ENCODE assay signal across 16 mouse cellular contexts in genomic region chr2:13176304-13176620, GRCm38 (mm10).
DNase-seq lines count a peak whose midpoint lies in the region; ATAC-seq lines count a peak whose summit lies in the region.
"Had no signal": no experiment of that assay in that cellular context is flagged by ENCODE, and none has a peak within 500 bp of the region (broad histone marks: within the 10 kb centered on the region; RNA-seq: fewer than 3 reads in every experiment).

No protein-coding gene starts in this region.

- H3K36me3 ChIP-seq in midbrain, embryonic 11.5 days (ENCODE audit: control insufficient read depth, insufficient read depth, low read length): no peaks in the 10 kb centered on the region
- H3K36me3 ChIP-seq in midbrain, embryonic 10.5 days: no peaks in the 10 kb centered on the region
- H3K36me3 ChIP-seq in hindbrain, embryonic 15.5 days: no peaks in the 10 kb centered on the region
- no peaks in the 10 kb centered on the region for H3K36me3 ChIP-seq in midbrain, embryonic 16.5 days (ENCODE audit: control insufficient read depth, insufficient read depth, low read length)
- H3K36me3 ChIP-seq: liver, embryonic 12.5 days had no signal

- no peak overlapping the region for H3K9ac ChIP-seq in midbrain, embryonic 11.5 days (ENCODE audit: low read length)
- no peak overlapping the region for H3K9ac ChIP-seq in hindbrain, embryonic 15.5 days
- peak overlapping the region; percentile 57 for H3K9ac ChIP-seq in midbrain, embryonic 16.5 days (ENCODE audit: low read depth, low read length)
- H3K9ac ChIP-seq: heart, embryonic 13.5 days; liver, embryonic 12.5 days; lung, embryonic 14.5 days had no signal

- H3K4me1 ChIP-seq in midbrain, embryonic 11.5 days (ENCODE audit: control insufficient read depth, insufficient read depth, low read length): peaks cover 9% of the 10 kb centered on the region; the same call in 1 of the 2 replicates
- peaks cover 22% of the 10 kb centered on the region for H3K4me1 ChIP-seq in midbrain, embryonic 10.5 days
- peaks cover 37% of the 10 kb centered on the region for H3K4me1 ChIP-seq in hindbrain, embryonic 15.5 days (replicated peaks)
- peaks cover 31% of the 10 kb centered on the region for H3K4me1 ChIP-seq in midbrain, embryonic 16.5 days (ENCODE audit: control insufficient read depth, insufficient read depth, low read length)
- H3K4me1 ChIP-seq: heart, embryonic 13.5 days; liver, embryonic 12.5 days had no signal

- ATAC-seq in midbrain, embryonic 11.5 days (ENCODE audit: low FRiP score): 0 out of 2 replicates have a peak, but pooled peaks have one; percentile 16
- peak; percentile 32; the same call in 1 of the 2 replicates for ATAC-seq in hindbrain, embryonic 15.5 days (ENCODE audit: low FRiP score, low read depth)
- peak; percentile 9; the same call in 1 of the 2 replicates for ATAC-seq in midbrain, embryonic 16.5 days
- ATAC-seq: liver, embryonic 12.5 days had no signal

- H3K9me3 ChIP-seq in midbrain, embryonic 11.5 days (ENCODE audit: control insufficient read depth, low read length): no peaks in the 10 kb centered on the region
- H3K9me3 ChIP-seq in midbrain, embryonic 10.5 days (replicated peaks): no peaks in the 10 kb centered on the region
- no peaks in the 10 kb centered on the region for H3K9me3 ChIP-seq in hindbrain, embryonic 15.5 days
- H3K9me3 ChIP-seq in midbrain, embryonic 16.5 days (replicated peaks; ENCODE audit: control insufficient read depth, low read length, poor library complexity, severe bottlenecking): no peaks in the 10 kb centered on the region
- H3K9me3 ChIP-seq: heart, embryonic 13.5 days; liver, embryonic 12.5 days had no signal

- peaks cover 31% of the 10 kb centered on the region for H3K27me3 ChIP-seq in midbrain, embryonic 11.5 days (ENCODE audit: control insufficient read depth, insufficient read depth, low read length)
- H3K27me3 ChIP-seq in midbrain, embryonic 10.5 days (ENCODE audit: low read depth, poor library complexity, severe bottlenecking): peaks cover 77% of the 10 kb centered on the region
- H3K27me3 ChIP-seq in hindbrain, embryonic 15.5 days: no peaks in the 10 kb centered on the region
- no peaks in the 10 kb centered on the region for H3K27me3 ChIP-seq in midbrain, embryonic 16.5 days (ENCODE audit: control insufficient read depth, insufficient read depth, low read depth, low read length)
- H3K27me3 ChIP-seq: heart, embryonic 13.5 days; liver, embryonic 12.5 days had no signal

- DNase-seq in midbrain, embryonic 11.5 days (ENCODE audit: low spot score, missing footprints): no peak
- no peak for DNase-seq in midbrain, embryonic 10.5 days (ENCODE audit: low spot score)
- no peak for DNase-seq in lung, postnatal 10 days
- DNase-seq in spleen, adult 18-20 months: no peak
- DNase-seq in cerebellum, adult 11 months: no peak
- DNase-seq: cerebellum, postnatal 36 days; heart, postnatal 36 days; kidney, adult 11 months; kidney, postnatal 10 days; lung, embryonic 14.5 days; right cerebral cortex, postnatal 14 days had no signal

- no peak overlapping the region for H3K4me2 ChIP-seq in midbrain, embryonic 11.5 days
- H3K4me2 ChIP-seq in hindbrain, embryonic 15.5 days: peak overlapping the region; percentile 49
- peak overlapping the region; percentile 64 for H3K4me2 ChIP-seq in midbrain, embryonic 16.5 days (ENCODE audit: low read length)
- H3K4me2 ChIP-seq: heart, embryonic 13.5 days; liver, embryonic 12.5 days; lung, embryonic 14.5 days had no signal

- no peak overlapping the region for H3K4me3 ChIP-seq in midbrain, embryonic 11.5 days (ENCODE audit: low read depth, low read length)
- no peak overlapping the region for H3K4me3 ChIP-seq in midbrain, embryonic 10.5 days
- H3K4me3 ChIP-seq in hindbrain, embryonic 15.5 days: peak overlapping the region; percentile 12
- H3K4me3 ChIP-seq in midbrain, embryonic 16.5 days (ENCODE audit: low read depth, low read length): peak overlapping the region; percentile 20; the same call in 1 of the 2 replicates
- H3K4me3 ChIP-seq: heart, embryonic 13.5 days; layer of hippocampus, adult 2 months; liver, embryonic 12.5 days had no signal

- WGBS in midbrain, embryonic 11.5 days: 77% methylated on average over 4 of the region's 4 CpGs
- WGBS in midbrain, embryonic 10.5 days: 85% methylated on average over 4 of the region's 4 CpGs
- WGBS in hindbrain, embryonic 15.5 days: 30% methylated on average over 4 of the region's 4 CpGs
- 47% methylated on average over 4 of the region's 4 CpGs for WGBS in midbrain, embryonic 16.5 days

- H3K27ac ChIP-seq in midbrain, embryonic 11.5 days (ENCODE audit: low read depth, low read length): no peak overlapping the region
- no peak overlapping the region for H3K27ac ChIP-seq in midbrain, embryonic 10.5 days (replicated peaks)
- 0 out of 2 replicates have a peak overlapping the region, but pooled peaks have one; percentile 61 for H3K27ac ChIP-seq in hindbrain, embryonic 15.5 days (replicated peaks)
- H3K27ac ChIP-seq in midbrain, embryonic 16.5 days (ENCODE audit: low read length): no peak overlapping the region
- H3K27ac ChIP-seq: heart, embryonic 13.5 days; layer of hippocampus, adult 2 months; liver, embryonic 12.5 days had no signal

Comparison
In these comparisons a context has a peak if more than half of its experiments do, and no peak if none do; other contexts are left out.
1. H3K4me3 ChIP-seq: peak in hindbrain, embryonic 15.5 days (single experiment) and midbrain, embryonic 16.5 days (single experiment); none in midbrain, embryonic 11.5 days (single experiment) and midbrain, embryonic 10.5 days (single experiment).
2. Peak in every context shown above with its lines, with median percentiles within 50 percentile points of each other: ATAC-seq.